Comparison of ENCODE assay signal across 9 mouse cellular contexts in genomic region chr17:3230231-3231000, GRCm38 (mm10).
DNase-seq lines count a peak whose midpoint lies in the region; ATAC-seq and TF ChIP-seq lines count a peak whose summit lies in the region.
"Had no signal": no experiment of that assay in that cellular context is flagged by ENCODE, and none has a peak within 500 bp of the region (broad histone marks: within the 10 kb centered on the region; RNA-seq: fewer than 3 reads in every experiment).

No protein-coding gene starts in this region.

- H3K9ac ChIP-seq in ES-E14 (ENCODE audit: insufficient read depth, low read depth, low read length, poor library complexity, severe bottlenecking), result peak overlapping the region; percentile 13; the same call in 1 of the 2 replicates
- no peak overlapping the region; the same call in none of the 2 replicates for H3K9ac ChIP-seq in heart, embryonic 16.5 days (ENCODE audit: low read length)
- H3K9ac ChIP-seq in lung, embryonic 14.5 days, result no peak overlapping the region

- peak overlapping the region; percentile 55 for H3K4me2 ChIP-seq in heart, embryonic 16.5 days (ENCODE audit: low read depth, low read length)
- H3K4me2 ChIP-seq in lung, embryonic 14.5 days, result no peak overlapping the region

- 0 out of 4 replicates have a peak overlapping the region, but pooled peaks of 1 of the 2 experiments have one; percentile 40 for H3K4me3 ChIP-seq in ES-E14 (ENCODE audit: insufficient read depth in 1 of 2, low read depth in 1 of 2, low read length in 2 of 2, poor library complexity in 1 of 2, severe bottlenecking in 1 of 2)
- no peak overlapping the region for H3K4me3 ChIP-seq in bone marrow macrophage, adult 2 months (ENCODE audit: insufficient read depth, low read length)
- H3K4me3 ChIP-seq in embryonic fibroblast, embryonic 13.5 days (ENCODE audit: insufficient read depth, low read length), result no peak overlapping the region
- peak overlapping the region; percentile 38 for H3K4me3 ChIP-seq in heart, embryonic 16.5 days (ENCODE audit: low read length)
- no peak overlapping the region for H3K4me3 ChIP-seq in lung, embryonic 14.5 days (ENCODE audit: low read depth, low read length)
- H3K4me3 ChIP-seq: myocyte had no signal

- ATAC-seq in heart, embryonic 16.5 days (replicated peaks; ENCODE audit: extremely low read depth, insufficient read depth, low FRiP score), result peak; percentile 78
- ATAC-seq in lung, embryonic 14.5 days (ENCODE audit: insufficient read depth), result peak; percentile 62; the same call in 1 of the 2 replicates

- peak; percentile 42 for DNase-seq in ES-E14 (ENCODE audit: low read depth, low spot score)
- DNase-seq in kidney, postnatal 36 days, result peak; percentile 40 to 68
- DNase-seq in lung, embryonic 14.5 days, result peak; percentile 81
- peak; percentile 69 for DNase-seq in retina, postnatal 1 day
- no peak for DNase-seq in urinary bladder, adult 2 months (ENCODE audit: low spot score)

- H3K27me3 ChIP-seq in heart, embryonic 16.5 days (ENCODE audit: control insufficient read depth, insufficient read depth, low read length), result no peaks in the 10 kb centered on the region
- H3K27me3 ChIP-seq in lung, embryonic 14.5 days (ENCODE audit: insufficient read depth, low read length), result no peaks in the 10 kb centered on the region

- no peaks in the 10 kb centered on the region for H3K9me3 ChIP-seq in ES-E14 (ENCODE audit: control insufficient read depth, insufficient read depth, low read depth, low read length)
- H3K9me3 ChIP-seq in heart, embryonic 16.5 days (replicated peaks; ENCODE audit: control insufficient read depth, low read length), result no peaks in the 10 kb centered on the region
- H3K9me3 ChIP-seq in lung, embryonic 14.5 days (ENCODE audit: low read depth, low read length), result no peaks in the 10 kb centered on the region

- no peak overlapping the region for H3K27ac ChIP-seq in ES-E14 (ENCODE audit: insufficient read depth, low read depth, low read length, poor library complexity, severe bottlenecking)
- no peak overlapping the region for H3K27ac ChIP-seq in bone marrow macrophage, adult 2 months (ENCODE audit: insufficient read depth, low read depth, low read length)
- no peak overlapping the region for H3K27ac ChIP-seq in embryonic fibroblast, embryonic 13.5 days (ENCODE audit: insufficient read depth, low read length)
- 0 out of 2 replicates have a peak overlapping the region, but pooled peaks have one; percentile 2 for H3K27ac ChIP-seq in heart, embryonic 16.5 days (ENCODE audit: low read length)
- no peak overlapping the region for H3K27ac ChIP-seq in lung, embryonic 14.5 days (ENCODE audit: low read depth)

- WGBS in heart, embryonic 16.5 days, result 57% methylated on average over 17 of the region's 17 CpGs
- 71% methylated on average over 17 of the region's 17 CpGs for WGBS in lung, embryonic 14.5 days

- H3K4me1 ChIP-seq in ES-E14 (ENCODE audit: control insufficient read depth in 2 of 2, insufficient read depth in 2 of 2, low read length in 2 of 2, poor library complexity in 1 of 2), result no peaks in the 10 kb centered on the region
- no peaks in the 10 kb centered on the region for H3K4me1 ChIP-seq in bone marrow macrophage, adult 2 months (ENCODE audit: control insufficient read depth, insufficient read depth, low read length)
- no peaks in the 10 kb centered on the region for H3K4me1 ChIP-seq in embryonic fibroblast, embryonic 13.5 days (ENCODE audit: control insufficient read depth, insufficient read depth, low read length)
- H3K4me1 ChIP-seq in heart, embryonic 16.5 days (ENCODE audit: control insufficient read depth, insufficient read depth, low read length), result 0 out of 2 replicates have a peak, but pooled peaks cover 5% of the 10 kb centered on the region
- no peaks in the 10 kb centered on the region for H3K4me1 ChIP-seq in lung, embryonic 14.5 days (ENCODE audit: insufficient read depth)

- H3K36me3 ChIP-seq in ES-E14 (ENCODE audit: control insufficient read depth, insufficient read depth, low read length, poor library complexity, severe bottlenecking), result peaks cover 10% of the 10 kb centered on the region
- no peaks in the 10 kb centered on the region for H3K36me3 ChIP-seq in heart, embryonic 16.5 days (ENCODE audit: control insufficient read depth, insufficient read depth)
- 0 out of 2 replicates have a peak, but pooled peaks cover 23% of the 10 kb centered on the region for H3K36me3 ChIP-seq in lung, embryonic 14.5 days (ENCODE audit: insufficient read depth)

- TF ChIP-seq POLR2A in bone marrow macrophage, adult 2 months (IDR thresholded peaks at IDR 0.05; ENCODE audit: borderline replicate concordance, low read depth, low read length), result no peak
- no peak for TF ChIP-seq POLR2A in embryonic fibroblast, embryonic 13.5 days (IDR thresholded peaks at IDR 0.05; ENCODE audit: low read depth, low read length)

- in situ Hi-C loops in ES-E14 (cut with MboI; ENCODE audit: low sequenced_read_pairs in 2 of 2, unreplicated experiment in 2 of 2), result no loop called here

- TF ChIP-seq CTCF in bone marrow macrophage, adult 2 months (IDR thresholded peaks at IDR 0.05; ENCODE audit: low read depth, low read length), result peak; percentile 61; the same call in 1 of the 2 replicates
- TF ChIP-seq CTCF in embryonic fibroblast, embryonic 13.5 days (IDR thresholded peaks at IDR 0.05; ENCODE audit: borderline replicate concordance, insufficient read depth, low read length), result peak; percentile 77
- peak; percentile 83 for TF ChIP-seq CTCF in lung, embryonic 14.5 days (IDR thresholded peaks at IDR 0.05; ENCODE audit: low read depth)

TF ChIP-seq in ES-E14, 5 proteins besides CTCF, POLR2A, EP300 and RAD21:
- TF ChIP-seq CHD2 (IDR thresholded peaks at IDR 0.05; ENCODE audit: low read depth, low read length), result no peak
- TF ChIP-seq MAFK (IDR thresholded peaks at IDR 0.05; ENCODE audit: insufficient read depth, low read depth, low read length), result no peak
- TF ChIP-seq ZC3H11A (IDR thresholded peaks at IDR 0.05; ENCODE audit: borderline replicate concordance, low read depth, low read length), result no peak
- TF ChIP-seq ZNF384 (IDR thresholded peaks at IDR 0.05; ENCODE audit: low read depth, low read length), result no peak
- TF ChIP-seq HCFC1 (IDR thresholded peaks at IDR 0.05; ENCODE audit: borderline replicate concordance, insufficient read depth, low read length), result no peak
